ENCODE assay signal across 37 mouse cellular contexts in the genomic region with DNA sequence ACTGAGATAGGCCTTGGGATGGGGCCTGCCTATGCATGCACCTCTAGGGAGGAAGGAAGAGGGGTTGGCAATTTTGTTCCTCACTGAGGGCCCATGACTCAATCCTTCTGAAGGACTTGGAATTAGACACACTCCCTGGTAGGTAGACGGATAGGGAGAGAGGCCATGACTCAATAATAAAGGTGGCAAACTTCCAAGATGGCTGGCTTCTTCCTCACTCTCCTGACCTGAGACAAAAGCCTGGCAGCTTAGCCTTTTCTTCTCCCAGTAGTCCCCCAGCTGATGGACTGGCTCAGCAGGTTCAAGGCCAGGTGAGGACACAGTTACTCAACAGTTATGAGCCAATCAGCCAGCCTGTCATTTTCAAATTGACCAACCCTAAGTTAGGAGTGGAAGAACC. TPM values are rescaled to one million over a fixed set of nuclear protein-coding genes. Genes with fewer than 3 reads are reported as not detected.
A peak's percentile ranks its signal among the peaks of the same experiment; 100 is the strongest.
DNase-seq lines count a peak whose midpoint lies in the region; ATAC-seq lines count a peak whose summit lies in the region.
"Had no signal": no experiment of that assay in that cellular context is flagged by ENCODE, and none has a peak within 500 bp of the region (broad histone marks: within the 10 kb centered on the region; RNA-seq: fewer than 3 reads in every experiment).

No protein-coding gene starts in this region.

- DNase-seq in lung, postnatal 36 days, result peak; percentile 6
- DNase-seq in lung, postnatal 4 days, result no peak
- peak; percentile 42 for DNase-seq in NIH3T3 (ENCODE audit: low read depth)
- peak; percentile 77 for DNase-seq in adrenal gland, postnatal 14 days
- DNase-seq in retina, embryonic 14.5 days (ENCODE audit: low spot score), result no peak
- no peak for DNase-seq in natural killer cell, adult 2 months (ENCODE audit: low spot score in 2 of 2)
- no peak for DNase-seq in thymus, postnatal 14 days
- DNase-seq: cerebellum, adult 11 months; cerebellum, adult 9-10 months; cerebellum, postnatal 36 days; gastrocnemius, adult 2 months; heart, postnatal 14 days; kidney, adult 9 months; kidney, postnatal 14 days; right cerebral cortex, postnatal 4 days had no signal

- no peak overlapping the region for H3K4me3 ChIP-seq in stomach, embryonic 14.5 days (ENCODE audit: low read depth, low read length)
- H3K4me3 ChIP-seq: gastrocnemius, adult 2 months; left cerebral cortex, adult 2 months; limb, embryonic 13.5 days; lung, embryonic 15.5 days; megakaryocyte, embryonic 14.5 days; midbrain, embryonic 13.5 days; neural tube, embryonic 15.5 days had no signal

- no peaks in the 10 kb centered on the region for H3K4me1 ChIP-seq in stomach, embryonic 14.5 days (ENCODE audit: control insufficient read depth, insufficient read depth, low read length)
- H3K4me1 ChIP-seq: limb, embryonic 13.5 days; lung, embryonic 15.5 days; megakaryocyte, embryonic 14.5 days; midbrain, embryonic 13.5 days; neural tube, embryonic 15.5 days had no signal

- WGBS in stomach, embryonic 14.5 days, result 88% methylated on average over 1 of the region's 1 CpGs

- H3K27ac ChIP-seq in stomach, embryonic 14.5 days (ENCODE audit: low read length), result no peak overlapping the region
- H3K27ac ChIP-seq: gastrocnemius, adult 2 months; left cerebral cortex, adult 2 months; limb, embryonic 13.5 days; lung, embryonic 15.5 days; midbrain, embryonic 13.5 days; neural tube, embryonic 15.5 days had no signal

- H3K4me2 ChIP-seq in stomach, embryonic 14.5 days (replicated peaks; ENCODE audit: low read depth, low read length), result no peak overlapping the region
- H3K4me2 ChIP-seq: limb, embryonic 13.5 days; liver, embryonic 11.5 days; lung, embryonic 15.5 days; midbrain, embryonic 13.5 days; neural tube, embryonic 15.5 days had no signal

- no peaks in the 10 kb centered on the region for H3K36me3 ChIP-seq in stomach, embryonic 14.5 days (ENCODE audit: control insufficient read depth, insufficient read depth, low read length)
- H3K36me3 ChIP-seq: limb, embryonic 13.5 days; lung, embryonic 15.5 days; midbrain, embryonic 13.5 days; neural tube, embryonic 15.5 days had no signal

- ATAC-seq in stomach, embryonic 14.5 days (ENCODE audit: insufficient number of reproducible peaks, insufficient read depth, low FRiP score, low read depth), result 0 out of 2 replicates have a peak, but pooled peaks have one; percentile 33
- ATAC-seq: forebrain, embryonic 14.5 days; hindbrain, embryonic 16.5 days; midbrain, embryonic 13.5 days had no signal

- H3K27me3 ChIP-seq in stomach, embryonic 14.5 days (ENCODE audit: control insufficient read depth, insufficient read depth, low read length), result no peaks in the 10 kb centered on the region
- H3K27me3 ChIP-seq: limb, embryonic 13.5 days; lung, embryonic 15.5 days; midbrain, embryonic 13.5 days; neural tube, embryonic 15.5 days had no signal

- no peaks in the 10 kb centered on the region for H3K9me3 ChIP-seq in stomach, embryonic 14.5 days (ENCODE audit: control insufficient read depth, low read depth, low read length)
- H3K9me3 ChIP-seq: limb, embryonic 13.5 days; lung, embryonic 15.5 days; midbrain, embryonic 13.5 days; neural tube, embryonic 15.5 days had no signal

- H3K9ac ChIP-seq in stomach, embryonic 14.5 days (replicated peaks; ENCODE audit: low read depth, low read length), result no peak overlapping the region
- H3K9ac ChIP-seq: limb, embryonic 13.5 days; lung, embryonic 15.5 days; midbrain, embryonic 13.5 days; neural tube, embryonic 15.5 days had no signal

RNA-seq across cellular contexts. Expression of gene Il24, which starts 5.2 kb away (rescaled TPM):
- total RNA-seq in adrenal gland, postnatal 14 days (2021), result not detected in 2 replicates
- not detected in 2 replicates for polyA plus RNA-seq in stomach, embryonic 14.5 days (2014; fragmentation: Nextera tagmentation; extraction: Ambion mirVana)
- total RNA-seq: gastrocnemius, adult 2 months; gastrocnemius, postnatal 4 days; heart, postnatal 14 days; layer of hippocampus, adult 18-20 months; layer of hippocampus, postnatal 10 days; left cerebral cortex, adult 2 months; left cerebral cortex, postnatal 36 days; monocyte, adult 5-6 weeks had no signal
- polyA plus RNA-seq: embryonic facial prominence, embryonic 11.5 days; forebrain, embryonic 14.5 days; heart, embryonic 14.5 days; hindbrain, embryonic 11.5 days; hindbrain, embryonic 16.5 days; intestine, embryonic 14.5 days; limb, embryonic 13.5 days; liver, embryonic 11.5 days; liver, embryonic 16.5 days; lung, embryonic 15.5 days; midbrain, embryonic 13.5 days; neural tube, embryonic 15.5 days; spleen, adult 2 months; urinary bladder, adult 2 months had no signal

RNA-seq across cellular contexts. Expression of gene Il20, which starts 18.8 kb away (rescaled TPM):
- total RNA-seq in adrenal gland, postnatal 14 days (2021), result not detected in 2 replicates
- not detected in 2 replicates for polyA plus RNA-seq in stomach, embryonic 14.5 days (2014; fragmentation: Nextera tagmentation; extraction: Ambion mirVana)
- total RNA-seq: gastrocnemius, adult 2 months; gastrocnemius, postnatal 4 days; heart, postnatal 14 days; layer of hippocampus, adult 18-20 months; layer of hippocampus, postnatal 10 days; left cerebral cortex, adult 2 months; left cerebral cortex, postnatal 36 days; monocyte, adult 5-6 weeks had no signal
- polyA plus RNA-seq: embryonic facial prominence, embryonic 11.5 days; forebrain, embryonic 14.5 days; heart, embryonic 14.5 days; hindbrain, embryonic 11.5 days; hindbrain, embryonic 16.5 days; intestine, embryonic 14.5 days; limb, embryonic 13.5 days; liver, embryonic 11.5 days; liver, embryonic 16.5 days; lung, embryonic 15.5 days; midbrain, embryonic 13.5 days; neural tube, embryonic 15.5 days; spleen, adult 2 months; urinary bladder, adult 2 months had no signal

RNA-seq across cellular contexts. Expression of gene Fcmr, which starts 27.0 kb away (rescaled TPM):
- total RNA-seq in adrenal gland, postnatal 14 days (2021), result 2.6 and 17.6 TPM in 2 replicates
- polyA plus RNA-seq in stomach, embryonic 14.5 days (2014; fragmentation: Nextera tagmentation; extraction: Ambion mirVana), result not detected in 2 replicates
- total RNA-seq: gastrocnemius, adult 2 months; layer of hippocampus, adult 18-20 months; layer of hippocampus, postnatal 10 days; left cerebral cortex, adult 2 months had no signal
- polyA plus RNA-seq: embryonic facial prominence, embryonic 11.5 days; forebrain, embryonic 14.5 days; hindbrain, embryonic 11.5 days; limb, embryonic 13.5 days; liver, embryonic 11.5 days; liver, embryonic 16.5 days; lung, embryonic 15.5 days; midbrain, embryonic 13.5 days had no signal

RNA-seq across cellular contexts. Expression of gene Il19, which starts 47.5 kb away (rescaled TPM):
- total RNA-seq in adrenal gland, postnatal 14 days (2021), result not detected in 2 replicates
- polyA plus RNA-seq in stomach, embryonic 14.5 days (2014; fragmentation: Nextera tagmentation; extraction: Ambion mirVana), result not detected in 2 replicates
- total RNA-seq: gastrocnemius, adult 2 months; gastrocnemius, postnatal 4 days; heart, postnatal 14 days; layer of hippocampus, adult 18-20 months; layer of hippocampus, postnatal 10 days; left cerebral cortex, adult 2 months; left cerebral cortex, postnatal 36 days; monocyte, adult 5-6 weeks had no signal
- polyA plus RNA-seq: forebrain, embryonic 14.5 days; heart, embryonic 14.5 days; hindbrain, embryonic 11.5 days; hindbrain, embryonic 16.5 days; intestine, embryonic 14.5 days; limb, embryonic 13.5 days; liver, embryonic 11.5 days; liver, embryonic 16.5 days; lung, embryonic 15.5 days; midbrain, embryonic 13.5 days; neural tube, embryonic 15.5 days; spleen, adult 2 months; urinary bladder, adult 2 months had no signal

Comparison
In these comparisons a context has a peak if more than half of its experiments do, and no peak if none do; other contexts are left out.
1. DNase-seq: peak in lung, postnatal 36 days (single experiment), NIH3T3 (single experiment) and adrenal gland, postnatal 14 days (single experiment); none in lung, postnatal 4 days (0 of 2), retina, embryonic 14.5 days (single experiment), natural killer cell, adult 2 months (0 of 2) and thymus, postnatal 14 days (single experiment).